Mouse (Mus musculus): ENCODE data around the gene Fgf6.

Gene Fgf6

GRCm38 (mm10) chr6:127014906-127015770, at the start of gene Fgf6:
Fgf6 (plus strand) TSS chr6:127015586.
- in situ Hi-C loops (cut with MboI, MseI) = loop anchor here (5.0 kb wide), 1 partner anchor 48 kb away; no protein-coding TSS in a partner anchor

- in situ Hi-C loops (cut with MboI, MseI) = loop anchor here (5.0 kb wide), 1 partner anchor 51 kb away; the partner anchor contains the start of gene Fgf6
Observed at GRCm38 (mm10) chr6:126966241-126967026, 49.0 kb upstream of the Fgf6 start.

DNA sequence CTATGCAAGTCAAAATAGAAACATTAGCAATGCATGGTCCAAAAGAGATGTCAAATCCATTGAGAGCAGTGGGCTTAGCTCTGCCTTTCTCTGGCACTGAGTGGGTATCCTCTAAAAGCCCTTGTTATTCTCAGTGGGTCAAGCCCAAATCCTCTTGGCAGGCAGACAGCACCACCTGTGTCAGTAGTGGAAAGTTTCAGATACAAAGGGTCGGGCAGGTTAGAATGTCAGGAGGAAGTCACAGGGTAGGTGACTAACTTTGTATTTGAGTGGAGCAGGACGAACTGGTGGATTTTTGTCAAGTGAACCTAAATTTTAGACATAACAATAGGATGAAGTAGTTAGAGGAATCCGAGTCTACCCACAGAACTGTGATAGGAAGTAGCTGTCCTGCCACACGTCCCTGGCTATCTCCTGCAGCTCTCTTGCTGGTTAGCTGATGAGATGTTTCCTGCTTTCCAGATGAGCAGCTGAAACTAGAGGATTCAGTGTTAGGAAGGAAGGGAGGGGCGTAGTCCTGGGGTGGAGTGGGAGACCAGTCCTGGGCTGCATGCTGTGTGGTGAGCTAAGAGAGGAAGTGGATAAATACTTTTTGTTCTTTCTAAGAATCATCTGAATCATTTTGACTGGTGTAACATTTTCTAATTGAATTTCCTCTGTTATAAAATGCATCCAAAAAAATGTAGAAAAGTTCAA, 33.7 kb upstream of the Fgf6 start:
- in situ Hi-C loops (cut with MboI, MseI) = no loop called here

- in situ Hi-C loops (cut with MboI, MseI) = no loop called here
Observed at GRCm38 (mm10) chr6:126993676-126994075, 21.7 kb upstream of the Fgf6 start.

GRCm38 (mm10) chr6:126995494-126995893, 19.9 kb upstream of the Fgf6 start:
- in situ Hi-C loops (cut with MboI, MseI) = no loop called here

DNA sequence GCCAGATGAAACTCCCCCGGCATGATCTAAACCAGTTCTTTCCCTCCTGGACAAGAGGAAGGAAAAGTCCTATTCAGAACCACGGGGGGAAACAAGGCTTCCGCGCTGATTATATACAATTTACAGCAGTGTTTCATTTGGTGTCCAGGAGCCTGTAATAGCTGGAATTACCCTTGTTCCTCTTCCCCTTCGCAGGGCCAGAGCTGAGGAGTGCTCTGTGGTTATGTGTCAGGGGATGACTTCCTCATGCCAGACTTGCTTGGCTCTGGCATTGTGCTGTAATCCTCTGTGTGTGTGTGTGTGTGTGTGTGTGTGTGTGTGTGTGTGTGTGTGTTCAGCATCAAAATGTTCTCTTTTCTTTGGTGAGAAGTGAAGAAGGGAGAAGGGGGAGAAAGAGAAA, 19.0 kb upstream of the Fgf6 start:
- in situ Hi-C loops (cut with MboI, MseI) = no loop called here

GRCm38 (mm10) chr6:127005646-127006045, 9.7 kb upstream of the Fgf6 start:
- in situ Hi-C loops (cut with MboI, MseI) = no loop called here

- in situ Hi-C loops (cut with MboI, MseI) = no loop called here
Observed at GRCm38 (mm10) chr6:127006551-127006950, 8.8 kb upstream of the Fgf6 start.

- in situ Hi-C loops (cut with MboI, MseI) = no loop called here
Observed at GRCm38 (mm10) chr6:127010021-127010420, 5.4 kb upstream of the Fgf6 start.

- in situ Hi-C loops (cut with MboI, MseI) = no loop called here
Observed at GRCm38 (mm10) chr6:127011947-127012535, 3.3 kb upstream of the Fgf6 start.

DNA sequence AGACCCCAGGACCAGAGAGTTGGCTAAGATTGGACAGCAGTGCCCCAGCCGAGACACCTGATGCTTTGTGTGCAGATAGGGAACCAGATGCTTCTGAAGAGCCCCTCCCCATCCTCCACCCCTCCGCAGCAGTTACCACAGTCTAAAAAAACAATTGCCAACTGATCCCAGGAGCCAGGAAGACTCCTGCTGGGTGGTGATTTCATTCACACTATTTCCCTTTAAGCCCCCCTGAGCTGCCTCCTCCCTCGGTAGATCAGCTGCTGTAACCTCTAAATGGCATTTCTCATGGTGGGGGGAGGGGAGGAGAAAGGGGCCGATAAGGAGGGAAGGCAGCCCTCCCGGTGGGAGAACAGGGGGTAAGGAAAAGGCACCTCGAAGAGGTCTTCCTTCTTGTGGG, 3.9 kb downstream of the Fgf6 start:
- in situ Hi-C loops (cut with MboI, MseI) = loop anchor here (5.0 kb wide), 1 partner anchor 52 kb away; no protein-coding TSS in a partner anchor

GRCm38 (mm10) chr6:127020431-127020830, 5.0 kb downstream of the Fgf6 start:
- in situ Hi-C loops (cut with MboI, MseI) = no loop called here

DNA sequence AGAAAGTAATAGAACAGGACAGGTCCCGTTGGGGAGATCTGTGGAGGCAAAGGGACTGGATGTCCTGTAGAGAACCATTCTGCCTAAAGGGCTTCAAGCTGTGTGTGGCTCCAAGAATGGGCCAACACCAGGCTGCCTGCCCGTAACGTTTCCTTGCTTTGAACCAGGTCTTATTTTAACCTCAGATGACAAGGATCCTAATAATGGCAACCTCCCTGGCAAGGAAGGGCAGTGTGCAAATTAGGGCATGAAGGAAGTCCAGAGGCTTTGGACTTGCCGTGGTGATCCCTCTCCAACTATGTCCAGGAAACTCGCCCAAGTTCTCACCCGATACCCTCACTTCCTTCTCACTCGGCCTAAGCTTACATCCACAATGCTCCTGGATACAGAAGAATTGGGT, 9.4 kb downstream of the Fgf6 start:
- in situ Hi-C loops (cut with MboI, MseI) = no loop called here

GRCm38 (mm10) chr6:127034760-127035159, 19.4 kb downstream of the Fgf6 start:
- in situ Hi-C loops (cut with MboI, MseI) = loop anchor here (10.0 kb wide), 1 partner anchor 220 kb away; no protein-coding TSS in a partner anchor

DNA sequence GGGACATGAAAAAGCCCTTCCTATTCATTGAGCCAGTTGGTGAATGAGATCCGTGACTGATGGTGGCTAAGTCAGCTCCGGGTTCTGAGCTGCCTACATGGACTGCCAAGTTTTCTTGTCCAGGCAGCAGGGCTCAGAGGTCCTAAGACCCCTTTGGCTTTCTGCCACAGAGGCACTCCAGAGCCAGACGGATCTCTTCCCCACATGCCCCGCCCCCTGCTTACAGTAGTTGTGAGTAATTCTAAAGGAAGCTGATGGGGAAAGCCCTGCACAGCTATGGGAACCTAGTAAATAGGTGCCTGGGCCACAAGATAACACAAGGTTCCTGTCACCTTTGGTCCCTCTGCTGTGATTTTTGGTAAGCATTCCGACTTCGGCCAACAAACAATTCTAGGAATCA, 29.5 kb downstream of the Fgf6 start:
- in situ Hi-C loops (cut with MboI, MseI) = no loop called here

GRCm38 (mm10) chr6:127050847-127051246, 35.5 kb downstream of the Fgf6 start:
- in situ Hi-C loops (cut with MboI, MseI) = no loop called here

- in situ Hi-C loops (cut with MboI, MseI) = no loop called here
Observed at GRCm38 (mm10) chr6:127056990-127057588, 41.7 kb downstream of the Fgf6 start.

DNA sequence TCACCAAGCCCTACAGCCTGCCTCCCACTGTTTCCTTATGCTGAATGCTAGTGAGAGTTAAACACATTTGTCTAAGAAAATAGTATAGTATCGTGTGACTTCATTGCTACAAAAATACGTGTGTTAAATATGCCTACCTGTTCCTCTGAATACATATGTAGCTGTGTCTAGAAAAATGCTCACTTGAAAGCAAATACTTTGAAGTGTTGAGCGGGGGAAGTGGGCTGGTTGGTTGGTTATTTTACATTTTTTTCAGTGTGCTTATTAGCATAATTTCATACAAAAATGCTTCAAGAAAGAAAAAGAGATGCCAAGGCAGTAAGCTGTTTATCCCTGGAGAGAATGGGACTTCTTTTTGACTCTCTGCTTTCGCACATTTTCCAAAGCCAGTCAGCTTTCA, 44.6 kb downstream of the Fgf6 start:
- in situ Hi-C loops (cut with MboI, MseI) = no loop called here

DNA sequence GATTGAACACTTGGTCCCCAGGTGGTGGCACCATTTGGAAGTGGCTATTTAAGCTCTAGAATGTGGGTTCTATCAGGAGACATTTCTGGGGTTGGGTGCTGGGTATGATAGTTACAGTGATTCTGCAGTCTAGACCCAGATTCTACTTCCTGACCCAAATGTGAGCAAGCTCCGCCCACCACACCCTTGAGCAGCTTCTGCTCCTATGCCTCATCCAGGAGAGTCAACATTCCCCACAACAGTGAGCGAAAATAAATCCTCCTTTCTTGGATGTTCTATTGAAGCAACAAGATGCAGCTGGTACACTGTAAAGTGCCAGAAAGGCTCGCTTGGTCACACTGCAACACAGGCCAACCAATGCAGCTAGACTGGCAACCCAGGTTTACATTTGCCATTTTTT, 48.5 kb downstream of the Fgf6 start:
- in situ Hi-C loops (cut with MboI, MseI) = no loop called here

- in situ Hi-C loops (cut with MboI, MseI) = no loop called here
Observed at GRCm38 (mm10) chr6:127064815-127065214, 49.4 kb downstream of the Fgf6 start.

DNA sequence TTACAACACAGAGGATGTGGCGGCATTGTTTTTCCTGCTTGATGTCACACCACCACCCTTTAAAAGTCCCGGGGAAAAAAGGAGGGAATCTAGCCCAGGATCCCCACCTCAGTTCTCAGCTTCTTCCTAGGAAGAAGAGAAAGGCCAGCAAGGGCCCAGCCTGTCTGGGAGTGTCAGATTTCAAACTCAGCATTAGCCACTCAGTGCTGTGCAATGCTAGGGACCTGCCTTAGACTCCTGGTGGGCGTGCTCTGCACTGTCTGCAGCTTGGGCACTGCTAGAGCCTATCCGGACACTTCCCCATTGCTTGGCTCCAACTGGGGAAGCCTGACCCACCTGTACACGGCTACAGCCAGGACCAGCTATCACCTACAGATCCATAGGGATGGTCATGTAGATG, 57.4 kb downstream of the Fgf6 start, which contains the start of gene Fgf23:
TSS of gene Fgf23 (plus strand) at position 86 of the 400 bp plus-strand sequence.
- in situ Hi-C loops (cut with MboI, MseI) = no loop called here
